Mouse (Mus musculus): ENCODE measurements around the gene Itgb5.

DNA sequence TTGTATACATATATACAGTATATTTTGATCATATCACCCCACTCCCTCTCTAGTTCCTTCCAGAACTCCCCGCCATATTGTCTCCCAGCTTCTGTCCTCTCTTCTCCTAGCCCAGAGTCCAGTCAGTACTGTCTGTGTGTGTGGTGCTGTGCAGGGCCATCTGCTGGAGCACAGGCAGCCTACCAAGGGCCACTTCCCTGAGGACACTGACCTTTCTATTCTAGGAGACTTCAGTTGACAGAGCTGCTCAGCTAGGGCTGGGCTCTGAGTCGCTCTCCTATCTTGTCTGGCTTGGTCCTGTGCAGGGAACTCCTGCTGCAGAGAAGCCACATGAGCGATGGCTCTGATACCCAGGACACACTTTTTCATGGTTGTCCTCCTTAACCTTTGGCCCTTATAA is 166.0 kb downstream of the Itgb5 start:
- TF ChIP-seq TAL1 (IDR thresholded peaks at IDR 0.05; ENCODE audit: low read length) (no peak), GATA1 (IDR thresholded peaks at IDR 0.05; ENCODE audit: low read length) (no peak)

Data from erythroblast, embryonic 14.5 days (primary cell).